Mouse (Mus musculus): ENCODE measurements around the gene Tcf15.
A peak's percentile ranks its signal among the peaks of the same experiment; 100 is the strongest.

Tcf15 gene

DNA sequence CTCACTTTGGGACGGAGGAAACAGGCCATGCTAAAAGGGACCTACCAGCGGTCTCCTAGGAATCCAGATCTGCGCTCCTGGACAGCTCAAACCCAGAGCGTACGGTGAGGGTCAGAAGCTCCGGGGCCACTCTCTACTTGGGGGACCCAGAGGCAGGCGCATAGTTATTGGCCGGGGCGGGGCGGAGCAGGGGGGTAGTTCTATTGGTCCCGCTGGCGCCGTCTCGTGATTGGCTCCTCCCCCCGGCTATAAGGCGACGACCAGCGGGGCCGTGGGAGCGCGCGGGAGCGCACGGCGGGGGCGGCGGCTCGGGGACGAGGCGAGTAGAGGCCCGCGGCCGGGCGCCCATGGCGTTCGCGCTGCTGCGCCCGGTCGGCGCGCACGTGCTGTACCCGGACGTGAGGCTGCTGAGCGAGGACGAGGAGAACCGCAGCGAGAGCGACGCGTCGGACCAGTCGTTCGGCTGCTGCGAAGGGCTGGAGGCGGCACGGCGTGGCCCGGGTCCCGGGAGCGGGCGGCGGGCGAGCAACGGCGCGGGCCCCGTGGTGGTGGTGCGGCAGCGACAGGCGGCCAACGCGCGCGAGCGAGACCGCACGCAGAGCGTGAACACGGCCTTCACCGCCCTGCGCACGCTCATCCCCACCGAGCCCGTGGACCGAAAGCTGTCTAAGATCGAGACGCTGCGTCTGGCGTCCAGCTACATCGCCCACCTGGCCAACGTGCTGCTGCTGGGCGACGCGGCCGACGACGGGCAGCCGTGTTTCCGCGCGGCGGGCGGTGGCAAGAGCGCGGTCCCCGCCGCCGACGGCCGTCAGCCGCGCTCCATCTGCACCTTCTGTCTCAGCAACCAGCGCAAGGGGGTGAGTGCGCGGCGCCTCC lies at the start of gene Tcf15:
TSS of gene Tcf15 (plus strand) at position 283 of the 879 bp plus-strand sequence.
- DNase-seq (ENCODE audit: low spot score), result peak; percentile 68

GRCm38 (mm10) chr2:152094856-152095545 lies 48.4 kb upstream of the Tcf15 start:
- peak; percentile 47 for DNase-seq (ENCODE audit: low spot score)

- no peak for DNase-seq (ENCODE audit: low spot score)
Observed at GRCm38 (mm10) chr2:152096922-152097321, 46.4 kb upstream of the Tcf15 start.

DNA sequence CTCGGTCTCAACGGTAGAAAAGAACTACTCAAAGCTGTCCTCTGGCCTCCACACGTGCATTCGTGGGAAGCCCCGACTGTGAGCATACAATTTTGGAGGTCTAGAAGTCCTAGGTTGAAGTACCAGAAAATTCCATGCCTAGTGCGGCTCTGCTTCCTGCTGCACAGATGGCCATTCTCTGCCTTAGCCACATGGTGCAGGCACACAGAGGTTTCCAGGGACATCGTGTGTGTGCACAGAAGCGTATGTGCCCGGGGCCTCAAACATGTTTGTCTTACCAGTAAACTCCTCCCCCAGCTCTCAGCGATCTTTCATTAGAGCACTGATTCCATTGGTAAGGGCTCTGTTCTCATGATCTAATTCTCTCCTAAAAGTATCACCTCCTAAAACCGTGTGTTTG lies 45.4 kb upstream of the Tcf15 start:
- peak; percentile 32 for DNase-seq (ENCODE audit: low spot score)

GRCm38 (mm10) chr2:152099538-152099937 lies 43.8 kb upstream of the Tcf15 start:
- no peak for DNase-seq (ENCODE audit: low spot score)

DNA sequence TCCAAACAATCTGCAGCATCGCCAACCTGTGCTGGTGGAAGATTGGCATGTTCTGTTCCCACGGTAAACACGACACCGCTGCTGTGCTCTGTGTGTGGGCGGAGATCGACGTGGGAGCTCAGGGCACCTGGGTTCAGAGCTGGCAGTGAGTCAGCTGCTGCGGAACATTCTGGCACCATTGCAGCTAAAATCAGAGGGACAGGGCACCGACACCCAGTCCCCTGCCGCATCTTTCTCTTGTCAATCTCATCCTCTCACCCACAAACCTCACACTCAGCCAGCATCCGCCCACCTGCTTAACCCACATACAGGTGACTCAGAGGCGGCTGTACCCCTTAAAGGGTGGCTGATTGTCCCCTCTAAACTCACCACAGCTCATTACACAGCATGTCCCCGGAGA lies 41.6 kb upstream of the Tcf15 start:
- DNase-seq (ENCODE audit: low spot score), result peak; percentile 33

DNA sequence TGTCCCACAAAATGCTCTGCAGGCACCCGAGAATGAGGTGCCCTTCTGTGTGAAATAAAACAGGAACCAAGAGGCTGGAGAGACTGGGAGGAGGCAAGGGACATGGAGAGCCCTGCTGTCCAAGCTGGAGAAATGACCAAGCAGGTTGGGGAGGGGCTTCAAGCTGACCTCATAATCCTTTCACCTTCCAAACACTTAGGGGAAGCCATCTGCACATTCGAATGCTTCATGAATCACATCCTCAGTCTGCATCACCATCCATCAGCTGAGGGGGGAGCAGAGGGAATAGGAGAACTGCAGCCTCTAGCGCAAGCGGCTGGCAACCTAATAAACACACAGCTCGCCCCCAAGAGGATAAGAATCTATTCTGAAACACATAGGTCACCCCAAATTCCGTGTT lies 41.0 kb upstream of the Tcf15 start:
- no peak for DNase-seq (ENCODE audit: low spot score)

DNA sequence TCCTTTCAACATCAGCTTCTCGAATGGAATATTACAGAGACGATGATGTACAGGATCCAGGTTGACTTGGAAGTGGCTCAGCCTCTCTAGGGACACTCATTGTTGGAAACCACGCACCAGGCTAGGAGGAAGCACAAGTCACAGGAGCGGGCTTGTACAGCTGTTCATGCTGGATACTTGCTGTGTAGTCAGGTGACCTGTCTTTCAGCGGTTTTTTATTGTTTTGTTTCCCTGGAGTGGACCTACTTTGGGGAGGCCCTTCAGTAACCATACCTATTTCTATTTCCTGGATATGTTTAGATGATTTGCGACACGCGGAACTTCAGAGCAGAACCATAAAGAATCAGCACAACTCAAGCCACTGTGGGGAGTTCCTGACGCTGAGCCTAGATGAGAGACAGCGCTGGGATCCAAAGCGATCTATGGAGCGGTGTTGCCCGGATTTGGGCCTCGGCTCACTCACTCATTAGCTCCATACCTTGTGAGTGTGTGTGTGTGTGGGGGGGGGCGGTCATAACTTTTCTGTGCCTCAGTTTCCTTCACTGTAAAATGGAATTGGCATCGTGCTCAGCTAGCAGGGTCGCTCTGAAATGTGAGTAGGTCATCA lies 38.5 kb upstream of the Tcf15 start:
- no peak for DNase-seq (ENCODE audit: low spot score)

- DNase-seq (ENCODE audit: low spot score), result peak; percentile 85
Observed at GRCm38 (mm10) chr2:152105318-152106224, 37.8 kb upstream of the Tcf15 start, which contains the start of gene Srxn1. Srxn1 (plus strand) TSS chr2:152105516.

- no peak for DNase-seq (ENCODE audit: low spot score)
Observed at GRCm38 (mm10) chr2:152106225-152106595, 37.2 kb upstream of the Tcf15 start.

DNA sequence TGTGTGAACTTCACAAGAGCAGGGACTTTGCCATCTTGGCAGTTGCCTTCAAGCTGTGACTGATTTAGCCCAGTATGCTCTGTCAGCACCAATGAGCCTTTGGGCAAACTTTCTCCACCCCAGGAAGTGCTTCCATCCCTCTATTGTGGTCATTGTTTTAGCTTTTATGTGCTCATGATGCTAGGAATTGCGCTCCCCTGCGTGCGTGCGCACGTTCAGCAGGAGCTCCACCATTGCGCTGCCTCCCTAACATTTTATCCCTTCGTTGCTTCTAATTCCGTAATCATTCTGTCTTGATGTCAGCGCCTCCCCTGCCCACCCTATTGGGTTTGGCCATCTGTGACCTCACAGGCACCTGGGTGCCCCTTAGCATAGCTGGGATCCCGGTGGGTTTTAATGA lies 36.8 kb upstream of the Tcf15 start:
- DNase-seq (ENCODE audit: low spot score), result peak; percentile 35

DNA sequence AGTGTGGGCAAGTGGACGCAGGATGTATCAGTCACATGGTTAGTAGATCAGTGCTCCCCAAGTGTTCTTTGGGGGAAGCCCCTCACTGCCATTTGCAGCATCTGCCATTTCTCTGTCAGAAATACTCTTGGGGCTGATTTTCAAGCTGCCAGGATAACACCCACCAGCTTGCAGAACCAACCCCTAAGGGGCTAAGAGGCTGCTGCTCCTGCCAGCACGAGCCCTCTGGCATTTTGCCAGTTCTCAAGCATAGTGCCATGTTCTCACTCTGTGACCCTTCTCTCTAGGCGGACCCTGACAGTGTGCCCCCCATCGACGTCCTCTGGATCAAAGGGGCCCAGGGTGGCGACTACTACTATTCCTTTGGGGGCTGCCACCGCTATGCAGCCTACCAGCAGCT lies 34.7 kb upstream of the Tcf15 start:
- DNase-seq (ENCODE audit: low spot score), result no peak

- no peak for DNase-seq (ENCODE audit: low spot score)
Observed at GRCm38 (mm10) chr2:152109386-152109785, 34.0 kb upstream of the Tcf15 start.

DNA sequence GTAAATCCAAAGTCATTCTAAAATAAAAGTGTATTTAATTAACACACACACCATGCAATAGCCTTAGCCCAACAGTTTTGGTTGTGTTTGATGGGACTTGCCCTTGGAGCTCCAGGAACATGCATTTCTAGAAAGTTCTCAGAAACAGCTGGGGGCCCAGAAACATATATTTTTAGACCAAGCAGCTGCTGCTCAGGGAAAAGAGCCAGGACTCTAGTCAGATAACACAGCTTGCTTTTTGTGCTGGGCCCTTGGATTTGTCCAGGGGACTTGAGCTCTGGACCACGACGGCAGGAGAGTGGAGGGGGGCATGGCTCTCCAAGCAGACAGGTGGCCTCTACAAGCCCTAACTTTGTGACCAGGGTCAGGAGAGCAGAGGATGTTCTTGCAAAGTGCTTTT lies 32.0 kb upstream of the Tcf15 start:
- no peak for DNase-seq (ENCODE audit: low spot score)

- DNase-seq (ENCODE audit: low spot score), result peak; percentile 96
Observed at GRCm38 (mm10) chr2:152111920-152112319, 31.4 kb upstream of the Tcf15 start.

DNA sequence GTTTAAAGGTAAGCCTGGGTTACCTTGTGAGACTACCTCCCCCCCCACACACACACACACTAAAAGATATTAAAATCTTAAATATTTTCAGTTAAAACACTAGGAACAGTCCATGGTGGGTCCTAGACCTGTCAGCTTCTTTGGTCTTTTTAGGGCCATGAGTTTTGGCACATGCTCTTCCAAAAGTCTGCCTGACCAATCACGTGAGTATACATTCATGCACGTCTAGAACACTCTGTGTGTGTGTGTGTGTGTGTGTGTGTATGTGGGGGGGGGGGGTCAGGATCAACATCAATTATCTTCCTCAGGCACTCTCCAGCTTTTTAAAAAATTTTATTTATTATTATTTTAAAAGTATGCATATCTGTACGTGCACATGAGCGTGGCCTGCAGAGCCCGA lies 30.9 kb upstream of the Tcf15 start:
- no peak for DNase-seq (ENCODE audit: low spot score)

- no peak for DNase-seq (ENCODE audit: low spot score)
Observed at GRCm38 (mm10) chr2:152112970-152113369, 30.4 kb upstream of the Tcf15 start.

DNA sequence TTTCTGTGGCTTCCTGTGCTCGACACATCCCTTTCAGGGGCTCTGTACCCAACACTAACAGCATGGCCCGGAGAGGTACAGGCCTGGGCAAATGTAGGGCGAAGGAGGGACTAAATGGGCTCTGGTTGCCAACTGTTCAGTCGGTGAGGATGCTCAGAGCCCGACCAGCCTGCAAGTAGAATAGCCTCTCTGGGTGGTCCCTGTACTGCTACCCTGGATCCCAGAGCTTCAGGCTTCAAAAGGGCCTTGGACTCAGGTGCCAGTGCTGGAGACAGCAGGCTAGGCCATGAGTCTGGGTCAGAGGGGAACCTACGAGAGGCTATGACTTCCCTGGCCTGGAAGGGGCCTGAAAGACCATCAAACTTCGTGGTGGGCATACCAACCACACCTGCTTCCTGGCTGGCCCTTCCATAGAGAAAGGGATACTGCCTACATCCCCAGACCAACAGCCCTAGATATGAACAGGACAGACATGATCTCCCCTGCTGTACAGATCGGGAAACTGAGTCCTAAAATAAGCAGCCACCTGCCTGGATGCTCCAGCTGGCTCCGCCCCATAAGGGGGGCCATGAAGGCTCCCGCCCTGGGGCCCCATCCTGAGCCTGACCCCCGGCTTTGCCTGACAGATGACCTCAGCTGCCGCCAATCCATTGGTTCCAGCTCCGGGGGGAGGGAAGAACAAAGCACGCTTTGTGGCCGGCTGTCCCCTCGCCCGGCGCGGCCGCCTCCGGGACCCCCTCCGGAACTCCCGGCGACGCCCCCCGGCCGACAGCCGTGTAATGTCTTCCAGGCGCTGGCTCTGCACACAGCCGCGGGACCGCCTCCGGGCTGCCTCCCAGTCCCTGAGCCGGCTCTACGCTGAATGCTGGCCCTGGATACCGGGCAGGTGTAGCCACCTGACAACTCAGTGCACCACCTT lies 29.0 kb upstream of the Tcf15 start:
- DNase-seq (ENCODE audit: low spot score), result no peak

DNA sequence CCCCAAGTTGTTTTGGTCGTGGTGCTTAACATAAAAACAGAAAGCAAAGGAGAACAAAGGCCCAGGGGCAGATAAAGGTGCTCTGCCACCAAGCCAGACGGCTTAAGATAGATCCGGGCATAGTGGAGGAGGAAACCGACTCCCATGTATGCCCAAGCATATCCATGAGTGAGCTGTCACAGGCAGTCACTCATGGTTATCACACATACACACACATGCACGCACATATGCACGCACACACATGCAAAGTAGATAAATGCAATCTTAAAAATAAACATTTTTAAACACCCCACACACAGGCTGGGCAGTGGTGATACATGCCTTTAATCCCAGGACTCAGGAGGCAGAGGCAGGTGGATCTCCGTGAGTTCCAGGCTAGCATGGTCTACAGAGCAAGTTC lies 25.7 kb upstream of the Tcf15 start:
- no peak for DNase-seq (ENCODE audit: low spot score)

GRCm38 (mm10) chr2:152119228-152119865 lies 24.0 kb upstream of the Tcf15 start:
- DNase-seq (ENCODE audit: low spot score), result no peak
